Mouse (Mus musculus) liver, embryonic 11.5 days (tissue): ENCODE data around the gene Gm21987. TPM values are rescaled to one million over a fixed set of nuclear protein-coding genes. Genes with fewer than 3 reads are reported as not detected.

ENCODE experiments used
- ATAC-seq: fragments of 200-750 bp; cut with Nextera tagmentation; replicated peaks from 2 replicates; pipeline ENCODE4 v1.8.0; 2017; ENCODE audit warnings: moderate number of reproducible peaks, mild to moderate bottlenecking, moderate TSS enrichment, moderate library complexity; ENCODE audit not compliant: low FRiP score
- DNase-seq: peaks from one replicate; pipeline ENCODE4 v3.0.0-alpha.2; 2017; ENCODE audit warnings: low spot score
- H3K27ac ChIP-seq: fragments of 300-500 bp; sonication (generic); 2 replicates; pipeline ENCODE4 v1.5.1; 2014; ENCODE audit warnings: mild to moderate bottlenecking, low read depth, low read length, control low read depth
- H3K27me3 ChIP-seq: fragments of 300-500 bp; sonication (generic); replicated peaks from 2 replicates; pipeline ENCODE4 v1.6.1; 2014; ENCODE audit warnings: low read length, mixed read lengths; ENCODE audit not compliant: control insufficient read depth, insufficient read depth
- H3K36me3 ChIP-seq: fragments of 300-500 bp; sonication (generic); 2 replicates; pipeline ENCODE4 v1.6.1; 2014; ENCODE audit warnings: mild to moderate bottlenecking, low read length, moderate library complexity, mixed read lengths; ENCODE audit not compliant: control insufficient read depth, insufficient read depth
- H3K4me1 ChIP-seq: fragments of 300-500 bp; sonication (generic); replicated peaks from 2 replicates; pipeline ENCODE4 v1.6.1; 2014; ENCODE audit warnings: low read length, mixed read lengths; ENCODE audit not compliant: control insufficient read depth, insufficient read depth
- H3K4me2 ChIP-seq: fragments of 300-500 bp; sonication (generic); 2 replicates; pipeline ENCODE4 v1.6.1; 2014; ENCODE audit warnings: mild to moderate bottlenecking, control low read depth, moderate library complexity
- H3K4me3 ChIP-seq: fragments of 300-500 bp; sonication (generic); 2 replicates; pipeline ENCODE4 v1.5.1; 2014; ENCODE audit warnings: low read depth, low read length, control low read depth
- H3K9ac ChIP-seq: fragments of 300-500 bp; sonication (generic); 2 replicates; pipeline ENCODE4 v1.6.1; 2014; ENCODE audit warnings: low read depth, low read length, control low read depth
- H3K9me3 ChIP-seq: fragments of 300-500 bp; sonication (generic); 2 replicates; pipeline ENCODE4 v1.6.1; 2016; ENCODE audit warnings: low read length, inconsistent platforms, mixed read lengths; ENCODE audit not compliant: control insufficient read depth
- WGBS: fragments of 180-500 bp; shearing (Covaris S2); extraction: QIAGEN DNeasy Blood & Tissue Kit; methylation state at CpG from one replicate; pipeline ENCODE4 v1.1.7; 2014; 5-methylcytosine and 5-hydroxymethylcytosine counted together
- polyA plus RNA-seq: library from polyadenylated mRNA; unstranded; fragments of >200 nt; fragmentation: Nextera tagmentation; extraction: Ambion mirVana; gene quantifications from 2 replicates; pipeline ENCODE4 v1.2.1, GENCODE M21; 2014

Gm21987 gene
- polyA plus RNA-seq, 1 experiment from 2014 or later, result not detected

DNA sequence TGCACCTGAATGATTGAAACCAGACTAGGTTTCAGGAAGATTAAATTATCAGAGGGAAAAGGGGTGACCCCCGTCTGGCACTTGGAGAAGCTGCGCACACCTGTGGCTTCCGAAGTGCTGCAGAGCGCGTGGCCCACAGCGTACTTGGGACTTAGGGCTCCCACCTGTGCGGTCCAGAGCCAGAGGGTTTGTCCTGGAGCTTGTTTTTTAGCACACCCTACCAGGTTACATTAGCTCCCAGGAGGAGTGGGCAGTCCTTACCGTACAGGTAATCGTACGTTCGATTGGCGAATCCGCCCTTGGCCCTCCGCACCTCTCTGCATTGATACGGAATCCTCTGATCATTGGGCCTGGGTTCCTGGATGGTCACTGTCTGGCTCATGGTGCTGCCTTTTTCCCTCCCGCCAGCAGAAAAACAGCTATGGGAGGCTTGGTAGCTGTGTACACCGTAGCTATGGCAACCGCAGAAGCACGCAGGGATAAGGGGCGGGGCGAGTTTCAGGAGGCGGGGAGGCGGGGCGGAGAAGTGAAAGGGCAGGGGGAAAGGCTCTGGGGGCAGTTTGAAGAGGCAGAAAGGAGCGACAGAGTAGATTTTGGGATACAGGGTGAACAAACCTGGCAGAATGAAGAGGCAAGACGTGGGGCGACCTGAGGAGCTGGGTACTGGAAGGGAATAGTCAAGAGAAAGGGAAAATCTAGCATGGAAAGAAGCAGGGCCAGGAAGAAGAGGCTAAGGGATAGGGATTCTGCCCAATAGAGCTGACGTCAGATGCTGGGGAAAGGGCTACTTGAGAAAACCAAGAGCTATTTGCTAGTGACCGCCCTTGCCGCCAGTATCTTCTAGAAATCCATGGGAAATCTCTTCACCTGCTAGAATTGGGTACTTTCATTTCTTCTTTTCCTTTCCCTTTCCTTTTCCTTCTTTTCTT is 5.2 kb upstream of the Gm21987 start, which contains the start of gene Maats1:
TSS of gene Maats1 (minus strand) at position 748 of the 929 bp plus-strand sequence.
- ATAC-seq (peak; percentile 73), DNase-seq (peak; percentile 69)
- Histone ChIP-seq H3K9ac (no peak within 1 kb of the TSS), H3K27me3 (no peaks in the 10 kb centered on the region), H3K36me3 (no peaks in the 10 kb centered on the region), H3K4me1 (0 out of 2 replicates have a peak, but pooled peaks cover 4% of the 10 kb centered on the region), H3K4me2 (peak within 1 kb of the TSS; percentile 52), H3K27ac (no peak within 1 kb of the TSS), H3K4me3 (peak within 1 kb of the TSS; percentile 29), H3K9me3 (no peaks in the 10 kb centered on the region)
- 14% methylated on average over 30 of the region's 30 CpGs for WGBS

DNA sequence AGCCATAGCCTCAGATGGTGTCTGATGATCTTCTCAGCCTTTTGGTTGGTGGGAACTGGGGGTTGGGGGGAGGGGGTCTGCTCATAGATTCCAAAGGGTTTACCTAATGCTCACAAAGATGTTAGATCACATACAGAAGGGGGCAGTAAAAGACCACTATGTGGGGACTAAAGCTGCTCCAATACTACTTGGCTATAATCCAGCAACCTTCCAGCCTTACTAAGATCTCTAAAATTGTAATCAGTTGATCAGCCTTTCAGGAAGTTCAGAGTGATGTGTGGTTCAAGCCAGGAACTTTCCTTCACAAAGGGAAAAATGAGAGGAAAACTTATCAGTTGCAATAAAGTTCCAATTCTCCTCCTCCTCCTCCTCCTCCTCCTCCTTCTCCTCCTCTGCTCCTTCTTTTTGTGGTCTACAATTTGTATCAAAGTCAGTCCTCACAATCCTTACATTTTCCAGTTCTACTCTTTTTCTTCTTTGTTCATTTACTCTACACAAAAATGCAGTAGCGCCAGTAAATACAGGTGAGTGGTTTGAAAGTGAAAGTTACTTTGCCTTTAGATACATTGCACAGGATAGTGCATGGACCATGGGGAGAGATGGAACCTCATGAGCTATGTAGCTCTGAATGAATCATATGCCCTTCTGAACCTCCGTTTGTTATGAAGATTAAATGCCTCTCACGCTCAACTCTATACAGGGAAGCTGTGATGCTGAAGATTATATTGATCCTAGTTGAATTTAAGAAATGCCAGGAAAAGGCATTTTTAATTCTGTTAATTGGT is 1.7 kb upstream of the Gm21987 start:
- H3K36me3 ChIP-seq, result peaks cover 9% of the 10 kb centered on the region
- no peak overlapping the region for H3K4me3 ChIP-seq
- DNase-seq (no peak), ATAC-seq (no peak)
- H3K9me3 ChIP-seq, result no peaks in the 10 kb centered on the region
- WGBS, result 71% methylated on average over 3 of the region's 3 CpGs
- no peak overlapping the region for H3K9ac ChIP-seq
- no peak overlapping the region for H3K4me2 ChIP-seq
- H3K4me1 ChIP-seq, result peaks cover 21% of the 10 kb centered on the region
- H3K27me3 ChIP-seq, result no peaks in the 10 kb centered on the region
- no peak overlapping the region for H3K27ac ChIP-seq

GRCm38 (mm10) chr16:38347588-38347987 is 748 bp downstream of the Gm21987 start:
- Histone ChIP-seq H3K4me1 (peaks cover 27% of the 10 kb centered on the region), H3K27ac (peak overlapping the region; percentile 94), H3K4me3 (peak overlapping the region; percentile 97), H3K27me3 (no peaks in the 10 kb centered on the region), H3K36me3 (peaks cover 16% of the 10 kb centered on the region), H3K9me3 (no peaks in the 10 kb centered on the region), H3K9ac (peak overlapping the region; percentile 95), H3K4me2 (peak overlapping the region; percentile 86)
- DNase-seq (no peak), ATAC-seq (no peak)
- WGBS, result 46% methylated on average over 6 of the region's 6 CpGs

DNA sequence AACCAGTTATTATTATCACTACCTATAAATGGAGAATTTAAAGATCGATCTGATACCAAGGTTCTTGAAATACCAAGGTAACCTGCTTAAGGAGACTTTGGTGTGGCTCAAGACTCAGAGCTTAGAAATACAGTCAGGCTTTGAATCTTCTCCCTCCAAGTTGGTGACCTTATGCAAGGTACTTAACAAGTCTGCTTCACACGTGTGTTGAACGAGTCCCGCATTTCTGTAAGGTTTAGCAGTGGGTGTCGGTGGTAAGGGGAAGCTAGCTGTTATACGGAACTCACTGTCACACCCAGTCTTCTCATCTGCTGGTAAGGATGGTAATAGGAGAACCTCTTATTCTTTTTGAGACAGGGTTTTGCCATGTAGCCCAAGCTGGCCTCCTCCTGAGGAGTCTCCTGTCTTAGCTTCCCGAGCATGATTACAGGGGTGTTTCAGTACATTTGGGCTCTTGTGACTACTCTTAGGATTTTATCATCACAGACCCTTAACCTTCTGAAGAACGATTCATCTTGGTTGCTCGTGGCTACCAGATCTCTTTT is 1.4 kb downstream of the Gm21987 start:
- Histone ChIP-seq H3K4me1 (peaks cover 27% of the 10 kb centered on the region), H3K4me2 (peak overlapping the region; percentile 86), H3K9me3 (no peaks in the 10 kb centered on the region), H3K36me3 (peaks cover 16% of the 10 kb centered on the region), H3K27ac (peak overlapping the region; percentile 60), H3K4me3 (peak overlapping the region; percentile 97), H3K27me3 (no peaks in the 10 kb centered on the region), H3K9ac (peak overlapping the region; percentile 43)
- ATAC-seq, result no peak
- DNase-seq, result no peak
- WGBS, result 69% methylated on average over 9 of the region's 9 CpGs

DNA sequence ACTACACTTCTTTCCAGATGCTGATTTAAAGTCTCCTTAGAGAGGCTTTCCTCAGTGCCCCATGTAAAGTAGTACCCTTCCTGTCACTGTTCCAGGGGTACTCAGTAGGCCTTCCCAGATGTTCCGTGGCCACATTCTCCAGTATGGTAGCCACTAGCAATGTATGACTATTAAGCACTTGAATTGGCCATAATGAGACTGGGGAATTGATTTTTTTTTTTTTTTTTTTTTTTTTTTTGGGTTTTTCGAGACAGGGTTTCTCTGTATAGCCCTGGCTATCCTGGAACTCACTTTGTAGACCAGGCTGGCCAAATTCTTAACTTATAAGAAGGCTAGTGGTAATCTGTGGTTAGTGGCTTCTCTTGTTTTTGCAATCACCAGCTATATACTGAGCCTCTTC is 3.0 kb downstream of the Gm21987 start:
- ATAC-seq, result no peak
- Histone ChIP-seq H3K27ac (peak overlapping the region; percentile 14; the same call in 1 of the 2 replicates), H3K4me1 (peaks cover 37% of the 10 kb centered on the region), H3K27me3 (no peaks in the 10 kb centered on the region), H3K36me3 (peaks cover 18% of the 10 kb centered on the region), H3K9ac (0 out of 2 replicates have a peak overlapping the region, but pooled peaks have one; percentile 38), H3K4me3 (0 out of 2 replicates have a peak overlapping the region, but pooled peaks have one; percentile 24), H3K9me3 (no peaks in the 10 kb centered on the region), H3K4me2 (peak overlapping the region; percentile 58)
- WGBS, result 79% methylated on average over 2 of the region's 2 CpGs
- DNase-seq, result no peak

DNA sequence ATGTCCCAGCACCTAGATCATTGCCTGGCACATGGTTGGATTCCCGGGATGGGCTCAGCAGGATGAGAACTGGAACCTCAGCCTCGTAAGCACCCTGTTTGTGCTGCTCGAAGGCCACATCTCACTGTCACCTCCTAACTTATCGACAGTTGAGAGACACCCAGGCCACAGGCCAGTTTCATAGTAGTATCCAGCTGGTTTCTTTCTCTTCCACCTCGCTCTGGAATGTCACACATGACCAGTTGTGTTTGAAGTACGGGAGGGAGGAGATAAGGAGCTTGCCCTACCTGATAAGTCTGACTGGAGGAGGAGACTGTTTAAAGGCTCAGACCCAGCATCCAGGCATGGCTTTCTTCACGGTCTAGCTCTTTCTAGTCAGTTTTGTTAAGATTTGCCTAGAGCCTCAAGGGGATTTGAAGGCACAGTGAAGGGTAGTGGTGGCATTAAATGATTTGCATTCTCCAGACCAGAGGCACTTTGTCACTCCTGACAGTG is 3.6 kb downstream of the Gm21987 start:
- ATAC-seq, result peak; percentile 69
- Histone ChIP-seq H3K4me1 (peaks cover 37% of the 10 kb centered on the region), H3K4me3 (0 out of 2 replicates have a peak overlapping the region, but pooled peaks have one; percentile 24), H3K27ac (peak overlapping the region; percentile 14; the same call in 1 of the 2 replicates), H3K27me3 (no peaks in the 10 kb centered on the region), H3K9ac (0 out of 2 replicates have a peak overlapping the region, but pooled peaks have one; percentile 38), H3K9me3 (no peaks in the 10 kb centered on the region), H3K36me3 (peaks cover 18% of the 10 kb centered on the region), H3K4me2 (peak overlapping the region; percentile 58)
- no peak for DNase-seq
- 28% methylated on average over 7 of the region's 7 CpGs for WGBS

DNA sequence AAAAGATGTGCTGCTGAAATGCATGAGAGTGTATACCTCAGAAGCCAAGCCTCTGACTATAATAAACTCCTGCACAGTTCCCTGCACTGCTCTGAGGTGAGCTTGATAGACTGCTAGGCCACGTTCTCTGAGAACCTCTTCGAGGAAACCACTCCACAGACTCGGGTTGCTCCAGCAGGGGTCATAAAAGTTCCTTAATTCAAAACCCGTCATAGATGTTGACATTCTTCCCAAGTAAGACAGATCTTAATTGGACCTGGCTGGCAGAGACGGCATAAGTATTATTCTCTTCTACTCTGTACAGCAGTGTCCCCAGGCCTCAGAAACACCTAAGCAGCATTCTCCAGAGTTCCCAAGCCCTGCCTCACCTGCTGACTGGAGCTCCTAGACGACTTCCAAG is 4.1 kb downstream of the Gm21987 start:
- WGBS, result 59% methylated on average over 6 of the region's 6 CpGs
- Histone ChIP-seq H3K9me3 (no peaks in the 10 kb centered on the region), H3K4me3 (no peak overlapping the region), H3K4me2 (peak overlapping the region; percentile 58), H3K27me3 (no peaks in the 10 kb centered on the region), H3K36me3 (peaks cover 18% of the 10 kb centered on the region), H3K9ac (no peak overlapping the region), H3K27ac (no peak overlapping the region), H3K4me1 (peaks cover 37% of the 10 kb centered on the region)
- DNase-seq (no peak), ATAC-seq (no peak)

DNA sequence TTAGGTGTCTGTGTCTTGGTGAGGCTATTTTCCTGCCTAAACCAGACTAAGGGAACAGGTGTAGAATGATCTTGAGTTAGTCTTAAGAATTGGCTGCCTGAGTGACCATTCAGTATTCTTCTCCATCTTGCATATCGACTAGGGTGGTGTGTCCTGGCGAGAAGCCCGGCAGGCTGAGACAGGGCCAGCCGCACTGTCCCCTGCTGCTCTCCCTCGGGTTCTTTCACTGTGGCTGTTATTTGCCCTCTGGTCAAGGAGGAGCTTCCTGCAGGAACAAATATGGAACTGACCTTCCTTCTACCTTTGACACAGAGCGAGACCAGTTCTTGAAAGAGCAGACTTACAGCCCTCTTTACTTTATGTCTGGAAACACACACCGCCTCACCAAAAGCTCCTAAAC is 5.2 kb downstream of the Gm21987 start:
- H3K9me3 ChIP-seq, result no peaks in the 10 kb centered on the region
- no peak overlapping the region for H3K9ac ChIP-seq
- peak overlapping the region; percentile 56 for H3K27ac ChIP-seq

More for the DNA sequence above, 5.2 kb downstream of the Gm21987 start:
- no peak overlapping the region for H3K4me2 ChIP-seq
- ATAC-seq (no peak), DNase-seq (no peak)
- H3K27me3 ChIP-seq, result no peaks in the 10 kb centered on the region
- WGBS, result 86% methylated on average over 7 of the region's 7 CpGs
- peaks cover 18% of the 10 kb centered on the region for H3K36me3 ChIP-seq
- peaks cover 35% of the 10 kb centered on the region for H3K4me1 ChIP-seq
- no peak overlapping the region for H3K4me3 ChIP-seq
